Mouse (Mus musculus): ENCODE measurements around the gene Vps37c. TPM values are rescaled to one million over a fixed set of nuclear protein-coding genes. Genes with fewer than 3 reads are reported as not detected.

The Vps37c gene
- polyA plus RNA-seq, 1 experiment from 2014 or later: 25.1 TPM

- 0 out of 2 replicates have a peak, but pooled peaks cover 5% of the 10 kb centered on the region for H3K36me3 ChIP-seq
- H3K27ac ChIP-seq: no peak overlapping the region
- H3K4me2 ChIP-seq: no peak overlapping the region
- H3K27me3 ChIP-seq: no peaks in the 10 kb centered on the region
- no peak for ATAC-seq (replicated peaks; ENCODE audit: insufficient number of reproducible peaks, insufficient read depth, low FRiP score, low read depth)
- no peak overlapping the region for H3K4me3 ChIP-seq
- H3K4me1 ChIP-seq (replicated peaks): peaks cover 73% of the 10 kb centered on the region
- H3K9me3 ChIP-seq (replicated peaks): no peaks in the 10 kb centered on the region
- H3K9ac ChIP-seq: no peak overlapping the region
- WGBS: 78% methylated on average over 8 of the region's 8 CpGs
These were observed 13.6 kb downstream of the Vps37c start for GRCm38 (mm10) chr19:10702125-10702524.

- no peaks in the 10 kb centered on the region for H3K27me3 ChIP-seq
- no peak overlapping the region for H3K4me3 ChIP-seq
- peaks cover 64% of the 10 kb centered on the region for H3K4me1 ChIP-seq (replicated peaks)
- no peak for ATAC-seq (replicated peaks; ENCODE audit: insufficient number of reproducible peaks, insufficient read depth, low FRiP score, low read depth)
- no peak overlapping the region for H3K27ac ChIP-seq
- WGBS: 82% methylated on average over 8 of the region's 8 CpGs
- H3K4me2 ChIP-seq: no peak overlapping the region
- H3K36me3 ChIP-seq: peaks cover 5% of the 10 kb centered on the region; the same call in 1 of the 2 replicates
- H3K9ac ChIP-seq: no peak overlapping the region
- no peaks in the 10 kb centered on the region for H3K9me3 ChIP-seq (replicated peaks)
These were observed 14.9 kb downstream of the Vps37c start for GRCm38 (mm10) chr19:10703470-10703869.

GRCm38 (mm10) chr19:10707087-10707875, 18.7 kb downstream of the Vps37c start:
- Histone ChIP-seq H3K9ac (no peak overlapping the region), H3K36me3 (peaks cover 20% of the 10 kb centered on the region), H3K4me1 (replicated peaks) (peaks cover 54% of the 10 kb centered on the region), H3K4me3 (no peak overlapping the region), H3K27me3 (no peaks in the 10 kb centered on the region), H3K4me2 (no peak overlapping the region), H3K9me3 (replicated peaks) (no peaks in the 10 kb centered on the region), H3K27ac (no peak overlapping the region)
- no peak for ATAC-seq (replicated peaks; ENCODE audit: insufficient number of reproducible peaks, insufficient read depth, low FRiP score, low read depth)
- WGBS: 69% methylated on average over 13 of the region's 13 CpGs

GRCm38 (mm10) chr19:10707881-10708280, 19.3 kb downstream of the Vps37c start:
- no peaks in the 10 kb centered on the region for H3K9me3 ChIP-seq (replicated peaks)
- no peak overlapping the region for H3K4me3 ChIP-seq
- H3K4me1 ChIP-seq (replicated peaks): peaks cover 49% of the 10 kb centered on the region
- ATAC-seq (replicated peaks; ENCODE audit: insufficient number of reproducible peaks, insufficient read depth, low FRiP score, low read depth): no peak
- H3K9ac ChIP-seq: no peak overlapping the region
- no peak overlapping the region for H3K4me2 ChIP-seq
- H3K27me3 ChIP-seq: no peaks in the 10 kb centered on the region
- H3K27ac ChIP-seq: 0 out of 2 replicates have a peak overlapping the region, but pooled peaks have one; percentile 89
- peaks cover 26% of the 10 kb centered on the region for H3K36me3 ChIP-seq
- 83% methylated on average over 1 of the region's 1 CpGs for WGBS

- Histone ChIP-seq H3K9me3 (replicated peaks) (no peaks in the 10 kb centered on the region), H3K4me3 (no peak overlapping the region), H3K4me2 (no peak overlapping the region), H3K27ac (peak overlapping the region; percentile 89), H3K27me3 (no peaks in the 10 kb centered on the region), H3K36me3 (peaks cover 36% of the 10 kb centered on the region), H3K9ac (no peak overlapping the region), H3K4me1 (replicated peaks) (peaks cover 47% of the 10 kb centered on the region)
- ATAC-seq (replicated peaks; ENCODE audit: insufficient number of reproducible peaks, insufficient read depth, low FRiP score, low read depth): no peak
- 73% methylated on average over 6 of the region's 6 CpGs for WGBS
These were observed 20.4 kb downstream of the Vps37c start for GRCm38 (mm10) chr19:10708900-10709299.

- WGBS: 11% methylated on average over 8 of the region's 8 CpGs
- Histone ChIP-seq H3K27me3 (no peaks in the 10 kb centered on the region), H3K36me3 (peaks cover 42% of the 10 kb centered on the region), H3K9me3 (replicated peaks) (no peaks in the 10 kb centered on the region), H3K27ac (peak overlapping the region; percentile 89), H3K4me3 (no peak overlapping the region), H3K4me2 (no peak overlapping the region), H3K9ac (no peak overlapping the region), H3K4me1 (replicated peaks) (peaks cover 47% of the 10 kb centered on the region)
- ATAC-seq (replicated peaks; ENCODE audit: insufficient number of reproducible peaks, insufficient read depth, low FRiP score, low read depth): peak; percentile 86
These were observed 21.0 kb downstream of the Vps37c start for GRCm38 (mm10) chr19:10709360-10710087.

GRCm38 (mm10) chr19:10710088-10710511, 21.6 kb downstream of the Vps37c start:
- ATAC-seq (replicated peaks; ENCODE audit: insufficient number of reproducible peaks, insufficient read depth, low FRiP score, low read depth): peak; percentile 29; the same call in 1 of the 2 replicates
- peaks cover 42% of the 10 kb centered on the region for H3K36me3 ChIP-seq
- H3K4me1 ChIP-seq (replicated peaks): peaks cover 41% of the 10 kb centered on the region
- peak overlapping the region; percentile 22 for H3K9ac ChIP-seq
- H3K27me3 ChIP-seq: no peaks in the 10 kb centered on the region
- no peak overlapping the region for H3K4me3 ChIP-seq
- H3K27ac ChIP-seq: peak overlapping the region; percentile 89
- no peaks in the 10 kb centered on the region for H3K9me3 ChIP-seq (replicated peaks)
- WGBS: 54% methylated on average over 9 of the region's 9 CpGs
- no peak overlapping the region for H3K4me2 ChIP-seq

- no peak for ATAC-seq (replicated peaks; ENCODE audit: insufficient number of reproducible peaks, insufficient read depth, low FRiP score, low read depth)
- Histone ChIP-seq H3K9me3 (replicated peaks) (no peaks in the 10 kb centered on the region), H3K9ac (no peak overlapping the region), H3K4me3 (no peak overlapping the region), H3K4me2 (no peak overlapping the region), H3K36me3 (peaks cover 42% of the 10 kb centered on the region), H3K27me3 (no peaks in the 10 kb centered on the region), H3K4me1 (replicated peaks) (peaks cover 35% of the 10 kb centered on the region), H3K27ac (peak overlapping the region; percentile 89; the same call in 1 of the 2 replicates)
- 85% methylated on average over 4 of the region's 4 CpGs for whole genome bisulfite sequencing
These were observed 22.2 kb downstream of the Vps37c start for GRCm38 (mm10) chr19:10710751-10711150.

- Histone ChIP-seq H3K27ac (no peak overlapping the region), H3K36me3 (peaks cover 38% of the 10 kb centered on the region), H3K9ac (no peak overlapping the region), H3K4me2 (no peak overlapping the region), H3K4me3 (no peak overlapping the region), H3K9me3 (replicated peaks) (no peaks in the 10 kb centered on the region), H3K4me1 (replicated peaks) (peaks cover 27% of the 10 kb centered on the region), H3K27me3 (no peaks in the 10 kb centered on the region)
- no peak for ATAC-seq (replicated peaks; ENCODE audit: insufficient number of reproducible peaks, insufficient read depth, low FRiP score, low read depth)
- WGBS: 95% methylated on average over 7 of the region's 7 CpGs
These were observed 23.7 kb downstream of the Vps37c start for GRCm38 (mm10) chr19:10712194-10712593.

GRCm38 (mm10) chr19:10712646-10713045, 24.1 kb downstream of the Vps37c start:
- Histone ChIP-seq H3K27me3 (no peaks in the 10 kb centered on the region), H3K36me3 (peaks cover 38% of the 10 kb centered on the region), H3K4me1 (replicated peaks) (peaks cover 26% of the 10 kb centered on the region), H3K9me3 (replicated peaks) (no peaks in the 10 kb centered on the region), H3K4me2 (no peak overlapping the region), H3K4me3 (no peak overlapping the region), H3K27ac (no peak overlapping the region), H3K9ac (no peak overlapping the region)
- no peak for ATAC-seq (replicated peaks; ENCODE audit: insufficient number of reproducible peaks, insufficient read depth, low FRiP score, low read depth)
- WGBS: 91% methylated on average over 12 of the region's 12 CpGs

- no peak overlapping the region for H3K9ac ChIP-seq
- no peak overlapping the region for H3K4me3 ChIP-seq
- H3K27me3 ChIP-seq: no peaks in the 10 kb centered on the region
- H3K36me3 ChIP-seq: peaks cover 38% of the 10 kb centered on the region
- ATAC-seq (replicated peaks; ENCODE audit: insufficient number of reproducible peaks, insufficient read depth, low FRiP score, low read depth): no peak
- H3K27ac ChIP-seq: no peak overlapping the region
- H3K4me1 ChIP-seq (replicated peaks): peaks cover 31% of the 10 kb centered on the region
- WGBS: 88% methylated on average over 10 of the region's 10 CpGs
- no peaks in the 10 kb centered on the region for H3K9me3 ChIP-seq (replicated peaks)
- no peak overlapping the region for H3K4me2 ChIP-seq
These were observed 25.0 kb downstream of the Vps37c start for GRCm38 (mm10) chr19:10713551-10713950.

Data from heart, embryonic 15.5 days (tissue).